Mouse (Mus musculus) retina, adult 2 months (tissue): ENCODE data around the gene Ltc4s.

Source experiments
- DNase-seq: peaks from one replicate; pipeline ENCODE4 v3.0.0-alpha.2; 2012; ENCODE audit warnings: low read depth, low spot score

Ltc4s gene

DNA sequence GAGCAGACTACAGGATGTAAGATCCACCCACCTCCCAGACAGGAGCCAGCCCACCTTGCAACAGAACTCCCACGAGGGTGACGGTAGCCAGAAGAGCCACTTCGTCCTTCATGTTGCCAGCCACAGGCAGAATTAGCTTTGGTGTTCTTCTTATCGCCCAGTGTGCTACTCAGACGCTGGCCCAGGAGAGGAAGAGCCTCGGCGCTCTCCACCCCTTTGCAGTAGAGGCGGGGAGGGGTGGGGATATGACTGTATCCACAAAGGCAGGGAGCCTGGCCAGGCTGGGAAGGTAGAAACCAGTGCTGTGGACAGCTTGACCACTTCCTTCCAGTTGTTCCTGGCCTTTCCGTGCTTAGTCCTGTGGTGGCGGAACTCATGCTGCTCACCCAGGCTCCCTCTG lies at the start of gene Ltc4s:
TSS of gene Ltc4s (minus strand) at position 293 of the 400 bp plus-strand sequence.
- DNase-seq: no peak

GRCm38 (mm10) chr11:50286428-50286827 lies 48.0 kb upstream of the Ltc4s start:
- no peak for DNase-seq

- no peak for DNase-seq
These were observed 47.3 kb upstream of the Ltc4s start for GRCm38 (mm10) chr11:50285696-50286095.

DNA sequence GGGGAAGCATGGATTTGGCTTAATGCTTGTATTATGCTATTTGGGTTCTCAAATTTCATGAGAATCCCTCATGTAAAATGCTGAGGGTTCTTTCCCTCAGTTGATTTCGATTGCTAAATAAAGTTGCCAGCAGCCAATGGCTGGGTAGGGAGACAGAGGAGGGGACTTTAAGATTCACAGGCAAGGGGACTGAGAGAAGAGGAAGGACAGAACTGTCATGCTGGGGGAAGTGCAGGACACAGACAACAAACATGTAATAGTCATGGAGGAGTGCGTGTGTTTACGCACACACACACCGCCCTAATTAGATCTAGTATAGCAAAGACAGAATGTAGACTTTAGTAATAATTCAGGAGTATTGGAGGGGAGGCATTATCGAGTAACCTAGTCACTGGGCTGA lies 46.8 kb upstream of the Ltc4s start:
- no peak for DNase-seq

DNA sequence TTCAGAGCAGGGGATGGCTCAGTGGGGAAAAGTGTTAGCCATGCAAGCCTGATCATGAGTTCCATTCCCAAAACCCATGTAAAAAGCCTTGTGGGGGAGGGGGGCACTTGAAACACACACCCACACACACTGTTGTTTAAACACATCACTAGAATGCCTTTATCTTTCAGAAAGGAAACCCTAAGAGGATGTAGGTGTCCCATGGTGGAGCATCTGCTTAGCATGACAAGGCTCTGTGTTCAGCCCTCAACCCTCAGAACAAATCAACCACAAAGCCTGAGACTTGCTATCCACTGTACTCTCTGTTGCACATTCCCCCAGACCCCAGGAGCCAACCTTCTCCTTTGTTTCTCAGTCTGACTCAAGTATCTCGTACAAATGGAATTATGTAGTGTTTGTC lies 41.6 kb upstream of the Ltc4s start:
- DNase-seq: no peak

GRCm38 (mm10) chr11:50279005-50279404 lies 40.6 kb upstream of the Ltc4s start:
- DNase-seq: no peak

DNA sequence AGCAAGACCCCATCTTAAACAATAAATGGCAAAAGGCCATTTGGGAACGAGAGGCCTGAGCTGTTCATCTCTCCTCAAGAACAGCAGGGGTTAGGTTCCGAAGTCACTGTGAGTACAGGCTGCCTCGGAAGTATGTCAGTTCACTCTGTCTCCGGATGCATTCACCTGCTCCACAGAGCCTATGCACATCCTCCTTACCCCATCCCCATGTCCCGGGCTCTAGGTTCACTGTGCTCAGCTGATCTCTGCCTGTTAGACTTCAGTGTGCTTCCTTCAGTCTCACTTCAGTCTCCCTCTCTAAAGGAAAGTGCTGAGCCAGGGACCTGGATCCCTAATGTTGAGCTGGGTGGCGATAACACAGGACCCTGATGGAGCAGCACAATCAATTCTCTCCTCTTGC lies 39.3 kb upstream of the Ltc4s start:
- no peak for DNase-seq

- DNase-seq: no peak
These were observed 38.6 kb upstream of the Ltc4s start for GRCm38 (mm10) chr11:50277025-50277424.

DNA sequence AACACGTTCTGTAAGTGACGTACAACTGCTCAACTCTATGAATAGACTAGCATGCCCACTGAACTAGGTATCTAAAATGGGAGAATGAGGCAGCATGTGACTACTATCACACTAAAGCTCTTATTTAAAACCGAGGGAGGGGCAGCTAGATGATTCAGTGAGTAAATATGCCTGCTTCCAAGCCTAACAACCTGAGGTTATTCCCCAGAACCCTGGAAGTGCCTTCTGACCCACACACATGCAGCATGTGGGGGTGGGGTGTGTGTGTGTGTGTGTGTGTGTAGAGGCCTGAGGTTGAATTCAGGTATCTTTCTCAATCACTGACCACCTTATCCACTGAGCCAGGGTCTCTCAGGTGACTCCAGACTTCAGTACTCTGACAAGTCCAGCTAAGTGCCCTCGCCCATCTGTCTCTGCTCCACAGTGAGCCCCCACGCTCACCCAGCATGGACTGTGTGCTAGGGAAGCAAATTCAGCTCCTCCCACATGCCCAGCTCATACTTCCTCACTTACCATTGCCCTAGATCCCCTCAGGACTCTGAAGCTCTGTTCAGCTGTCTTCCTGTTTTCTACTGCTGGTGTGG lies 37.2 kb upstream of the Ltc4s start:
- no peak for DNase-seq

DNA sequence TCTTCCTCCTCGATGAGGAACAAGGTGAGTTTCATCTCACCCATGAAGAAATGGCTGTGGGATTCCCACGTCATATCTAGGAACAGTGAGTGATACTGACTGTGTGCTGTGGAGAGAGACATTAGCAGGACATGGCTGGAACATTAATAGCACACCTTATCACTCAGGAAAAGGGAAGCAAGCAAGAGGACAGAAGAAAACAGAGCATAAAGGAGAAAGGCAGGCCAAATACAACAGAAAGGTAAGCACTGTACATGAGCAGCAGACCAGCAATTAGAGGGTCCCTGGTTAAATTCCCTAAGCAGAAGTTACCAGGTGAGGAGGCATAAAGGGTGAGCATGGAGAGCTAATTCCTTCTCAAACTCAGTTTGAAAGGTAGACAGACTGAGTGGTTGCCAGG lies 36.7 kb upstream of the Ltc4s start:
- DNase-seq: no peak

DNA sequence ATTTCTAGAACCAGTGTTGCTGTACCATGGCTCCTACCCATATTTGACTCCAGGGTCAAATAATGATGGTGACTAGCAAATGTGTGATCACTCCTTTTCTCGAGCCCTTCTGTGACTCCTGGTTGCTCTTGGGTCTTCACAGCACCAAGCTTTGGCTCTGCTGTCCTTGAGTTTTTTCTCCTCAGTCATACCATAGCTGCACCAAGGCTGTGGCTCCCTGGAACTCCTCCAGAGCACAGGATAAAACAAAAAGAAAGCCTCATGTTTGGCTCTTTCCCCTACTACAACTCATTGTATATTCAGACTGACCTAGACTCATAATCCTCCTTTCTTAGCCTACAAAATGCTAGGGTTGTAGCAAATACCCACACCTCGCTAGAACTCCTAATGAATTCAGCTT lies 34.4 kb upstream of the Ltc4s start:
- DNase-seq: no peak

DNA sequence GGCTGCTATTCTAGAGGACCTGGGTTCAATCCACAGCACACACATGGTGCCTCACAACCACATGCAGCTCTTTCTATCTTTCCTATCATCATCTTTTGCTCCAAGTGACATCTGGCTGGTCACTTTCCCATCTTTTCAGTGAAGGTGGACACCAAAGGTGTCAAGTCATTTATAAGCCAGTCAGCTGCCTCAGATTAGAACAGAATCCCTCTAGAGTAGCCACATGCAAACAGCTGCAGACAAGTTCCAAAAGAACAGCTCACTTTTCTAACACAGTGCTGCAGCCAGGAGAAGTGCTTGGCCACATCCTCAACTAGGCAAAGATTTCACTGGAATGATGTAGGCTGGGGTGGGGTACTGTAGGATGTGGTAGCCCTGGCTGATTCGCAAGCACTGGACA lies 31.5 kb upstream of the Ltc4s start:
- DNase-seq: no peak

- DNase-seq: no peak
These were observed 30.7 kb upstream of the Ltc4s start for GRCm38 (mm10) chr11:50269163-50269562.

GRCm38 (mm10) chr11:50266997-50267396 lies 28.6 kb upstream of the Ltc4s start:
- DNase-seq: no peak

- no peak for DNase-seq
These were observed 27.5 kb upstream of the Ltc4s start for GRCm38 (mm10) chr11:50265931-50266330.

GRCm38 (mm10) chr11:50263198-50263597 lies 24.8 kb upstream of the Ltc4s start:
- no peak for DNase-seq

GRCm38 (mm10) chr11:50262020-50262419 lies 23.6 kb upstream of the Ltc4s start:
- no peak for DNase-seq

DNA sequence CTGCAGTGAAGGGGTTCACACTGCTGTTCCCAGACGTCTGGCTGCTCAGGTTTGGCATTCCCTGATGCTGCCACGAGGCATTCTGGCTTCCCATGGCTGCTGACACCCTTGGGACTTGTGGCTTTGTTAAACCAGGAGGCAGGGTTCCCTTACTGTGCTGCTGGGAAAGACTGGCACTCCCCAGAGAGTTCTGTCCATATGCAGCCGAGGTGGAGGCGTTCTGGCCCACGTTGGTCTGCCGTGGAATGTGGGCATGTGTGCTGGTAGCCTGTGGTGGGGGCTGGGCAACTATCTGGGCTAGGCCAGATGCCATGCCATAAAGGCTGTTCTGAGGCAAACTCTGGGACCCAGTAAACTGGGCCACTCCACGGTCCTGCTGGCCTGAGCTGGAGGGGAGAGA lies 19.9 kb upstream of the Ltc4s start:
- no peak for DNase-seq

- no peak for DNase-seq
These were observed 18.2 kb upstream of the Ltc4s start for GRCm38 (mm10) chr11:50256615-50257014.

GRCm38 (mm10) chr11:50254010-50254580 lies 15.7 kb upstream of the Ltc4s start:
- no peak for DNase-seq

GRCm38 (mm10) chr11:50253393-50253792 lies 15.0 kb upstream of the Ltc4s start:
- DNase-seq: no peak

DNA sequence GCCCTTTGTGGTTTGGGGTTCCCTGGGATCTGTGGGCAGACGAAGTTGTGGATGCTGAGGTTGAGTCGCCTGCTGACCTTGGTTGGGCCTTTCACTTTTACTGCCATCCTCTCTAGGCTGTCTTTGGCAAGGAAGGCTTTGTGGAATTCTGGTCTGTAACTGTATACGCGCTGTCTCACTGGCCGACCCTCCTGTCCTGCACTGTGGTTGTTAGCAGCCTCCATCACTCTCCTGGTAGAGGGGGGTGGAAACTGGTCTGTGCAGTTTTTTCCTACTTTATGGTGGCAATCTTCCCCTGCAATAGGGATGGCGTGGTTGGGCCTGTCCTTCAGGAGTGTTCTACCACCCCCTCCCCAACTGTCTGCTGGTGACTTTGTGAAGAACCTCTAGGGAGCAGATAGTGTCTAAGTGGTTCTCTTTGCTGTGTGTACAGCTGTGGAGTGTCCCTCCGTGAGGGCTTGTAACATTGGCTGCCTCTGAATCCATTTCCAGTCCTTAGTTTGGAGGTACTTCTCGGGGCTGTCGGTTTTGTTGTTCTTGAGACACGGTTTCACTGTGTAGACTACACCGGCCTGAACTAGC lies 14.4 kb upstream of the Ltc4s start:
- no peak for DNase-seq

- no peak for DNase-seq
These were observed 13.8 kb upstream of the Ltc4s start for GRCm38 (mm10) chr11:50252166-50252565.
